Mouse (Mus musculus): ENCODE results near the gene Gm11060.

- TF ChIP-seq GATA1 (IDR thresholded peaks at IDR 0.05; ENCODE audit: borderline replicate concordance, low read length): no peak
- no peak for TF ChIP-seq FLI1 (IDR thresholded peaks at IDR 0.05; ENCODE audit: low read length)
Observed at GRCm38 (mm10) chr2:105072496-105072895, 19.3 kb upstream of the Gm11060 start.

Data from megakaryocyte, embryonic 14.5 days (primary cell).